Mouse (Mus musculus) neural tube, embryonic 14.5 days (tissue): ENCODE measurements around the gene Gpr26. TPM values are rescaled to one million over a fixed set of nuclear protein-coding genes. Genes with fewer than 3 reads are reported as not detected.

Source experiments
- ATAC-seq: fragments of 200-750 bp; cut with Nextera tagmentation; 2 replicates; pipeline ENCODE4 v1.8.0; 2017; ENCODE audit warnings: low read depth, mild to moderate bottlenecking, moderate TSS enrichment, moderate library complexity
- H3K27ac ChIP-seq: fragments of 300-500 bp; sonication (generic); 2 replicates; pipeline ENCODE4 v1.5.1; 2014; ENCODE audit warnings: low read depth, mild to moderate bottlenecking, control low read depth, low read length, moderate library complexity, mixed read lengths
- H3K27me3 ChIP-seq: fragments of 300-500 bp; sonication (generic); 2 replicates; pipeline ENCODE4 v1.6.1; 2014; ENCODE audit warnings: low read length; ENCODE audit not compliant: control insufficient read depth, insufficient read depth
- H3K36me3 ChIP-seq: fragments of 300-500 bp; sonication (generic); 2 replicates; pipeline ENCODE4 v1.6.1; 2014; ENCODE audit warnings: low read length, mixed read lengths; ENCODE audit not compliant: control insufficient read depth, insufficient read depth
- H3K4me1 ChIP-seq: fragments of 300-500 bp; sonication (generic); 2 replicates; pipeline ENCODE4 v1.6.1; 2014; ENCODE audit warnings: low read length; ENCODE audit not compliant: control insufficient read depth, insufficient read depth
- H3K4me2 ChIP-seq: fragments of 300-500 bp; sonication (generic); 2 replicates; pipeline ENCODE4 v1.6.1; 2014; ENCODE audit warnings: mild to moderate bottlenecking, low read depth, low read length, control low read depth
- H3K4me3 ChIP-seq: fragments of 300-500 bp; sonication (generic); 2 replicates; pipeline ENCODE4 v1.5.1; 2014; ENCODE audit warnings: low read depth, low read length, control low read depth, mixed read lengths
- H3K9ac ChIP-seq: fragments of 300-500 bp; sonication (generic); replicated peaks from 2 replicates; pipeline ENCODE4 v1.6.1; 2014; ENCODE audit warnings: low read depth, mild to moderate bottlenecking, control low read depth, low read length, mixed read lengths
- H3K9me3 ChIP-seq: fragments of 300-500 bp; sonication (generic); 2 replicates; pipeline ENCODE4 v1.6.1; 2016; ENCODE audit warnings: low read length; ENCODE audit not compliant: control insufficient read depth
- WGBS: fragments of 180-500 bp; shearing (Covaris S2); extraction: QIAGEN DNeasy Blood & Tissue Kit; methylation state at CpG from one replicate; pipeline ENCODE4 v1.1.7; 2014; 5-methylcytosine and 5-hydroxymethylcytosine counted together
- polyA plus RNA-seq: library from polyadenylated mRNA; unstranded; fragments of >200 nt; fragmentation: Nextera tagmentation; extraction: Ambion mirVana; gene quantifications from 2 replicates; pipeline ENCODE4 v1.2.1, GENCODE M21; 2014

Gpr26 gene
- polyA plus RNA-seq, result 3.5 and 4.1 TPM in 2 replicates

DNA sequence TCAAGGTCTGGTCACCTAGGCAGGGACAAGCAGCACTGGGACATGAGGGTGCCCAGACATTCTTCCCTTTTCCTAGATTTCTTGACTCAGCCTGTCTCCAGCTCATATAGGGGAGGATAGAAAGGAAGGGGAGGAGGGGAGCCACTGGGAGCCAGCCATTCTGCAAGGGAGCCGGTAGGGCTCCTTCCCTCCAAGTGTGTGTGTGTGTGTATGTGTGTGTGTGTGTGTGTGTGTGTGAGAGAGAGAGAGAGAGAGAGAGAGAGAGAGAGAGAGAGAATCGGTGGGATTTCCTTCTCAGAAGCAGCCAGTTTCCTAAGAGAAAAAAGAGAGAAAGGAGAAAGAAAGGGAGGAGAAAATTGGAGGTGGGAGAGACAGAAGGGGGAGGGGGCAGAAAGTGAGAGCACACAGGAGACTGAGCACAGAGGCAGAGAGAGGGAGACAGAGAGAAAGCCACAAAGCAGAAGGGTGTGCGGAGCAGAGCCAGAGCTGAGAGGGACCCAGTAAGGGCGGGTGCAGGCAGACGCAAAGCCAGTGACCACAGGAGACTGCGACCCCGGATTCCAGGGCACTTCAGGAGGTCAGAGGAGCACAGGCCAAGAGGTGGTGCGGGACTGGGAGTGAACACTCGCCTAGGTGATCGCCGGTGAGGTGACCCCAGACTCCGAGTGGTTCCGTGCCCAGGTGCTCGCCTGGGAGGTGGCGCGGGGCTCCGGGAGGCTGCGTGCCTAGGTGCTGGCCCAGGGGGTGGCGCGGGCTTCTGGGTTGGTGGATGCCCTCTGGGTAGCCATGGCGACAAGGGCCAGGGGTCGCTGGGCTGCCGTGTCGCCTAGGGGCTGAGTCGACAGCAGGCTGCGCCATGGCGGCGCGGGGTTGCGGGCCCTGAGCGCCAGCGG lies at the start of gene Gpr26:
TSS of gene Gpr26 (plus strand) at position 438 of the 893 bp plus-strand sequence.
- Histone ChIP-seq H3K27me3 (peaks cover 13% of the 10 kb centered on the region), H3K9ac (peak within 1 kb of the TSS; percentile 83), H3K4me2 (peak within 1 kb of the TSS; percentile 65), H3K36me3 (no peaks in the 10 kb centered on the region), H3K27ac (peak within 1 kb of the TSS; percentile 81), H3K9me3 (no peaks in the 10 kb centered on the region), H3K4me1 (no peaks in the 10 kb centered on the region), H3K4me3 (peak within 1 kb of the TSS; percentile 59)
- ATAC-seq, result peak; percentile 90
- 1% methylated on average over 32 of the region's 32 CpGs for WGBS

DNA sequence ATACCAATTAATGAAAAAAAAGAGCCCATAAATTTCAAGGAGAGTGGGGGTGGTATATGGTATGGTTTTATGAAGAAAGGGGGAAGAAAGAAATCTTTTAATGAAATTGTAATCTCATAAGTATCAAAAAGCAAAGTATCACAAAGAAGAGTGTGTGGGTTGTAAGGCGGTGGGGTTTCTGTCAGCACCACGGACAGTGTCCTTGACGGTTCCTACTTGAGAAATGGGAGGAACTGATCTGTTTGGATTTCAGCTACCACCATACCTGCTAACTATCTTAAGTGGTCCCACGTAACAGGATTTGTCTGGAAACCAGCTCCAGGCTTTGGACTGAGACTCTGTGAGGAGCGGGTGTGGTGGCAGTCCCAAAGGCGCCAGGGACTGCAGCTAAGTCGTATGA lies 48.9 kb upstream of the Gpr26 start:
- Histone ChIP-seq H3K9ac (no peak overlapping the region), H3K4me1 (no peaks in the 10 kb centered on the region), H3K36me3 (no peaks in the 10 kb centered on the region), H3K27ac (no peak overlapping the region), H3K9me3 (no peaks in the 10 kb centered on the region), H3K4me3 (no peak overlapping the region), H3K27me3 (no peaks in the 10 kb centered on the region), H3K4me2 (no peak overlapping the region)
- 60% methylated on average over 7 of the region's 7 CpGs for WGBS
- no peak for ATAC-seq

DNA sequence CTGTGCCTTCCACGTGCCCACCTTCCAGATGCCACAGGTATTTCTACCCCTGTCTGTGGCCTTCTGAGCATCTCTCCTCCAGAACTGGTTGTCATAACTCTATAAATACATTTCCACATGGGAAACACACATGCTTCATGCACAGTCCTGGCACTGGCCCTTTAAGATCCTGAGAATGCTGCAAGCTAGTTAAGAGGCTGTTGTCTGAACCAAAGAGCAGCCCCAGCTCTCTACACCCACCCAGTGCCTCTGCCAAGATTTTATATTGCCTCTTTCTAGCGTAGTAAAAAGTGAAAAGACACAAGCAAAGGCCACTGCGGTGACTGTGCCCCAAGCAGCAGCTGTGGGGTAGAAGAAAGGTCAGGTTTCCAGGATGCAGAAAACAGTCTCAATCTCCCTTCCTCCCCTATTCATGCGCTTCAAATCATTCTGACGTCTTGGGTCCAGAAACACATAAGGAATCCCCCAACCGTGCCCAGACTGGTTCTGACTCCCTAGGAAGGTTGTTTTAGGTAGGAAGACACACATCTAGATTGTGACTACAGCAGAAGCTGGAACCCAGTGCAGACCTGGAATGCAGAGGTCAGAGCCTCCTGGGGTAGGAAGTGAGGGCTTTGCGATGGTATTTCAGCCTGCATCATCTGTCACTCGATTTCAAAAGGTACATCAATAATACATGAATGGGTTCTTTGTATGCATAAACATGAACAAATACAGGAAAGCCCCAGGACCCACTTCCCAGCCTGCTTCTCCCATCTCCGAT lies 38.8 kb upstream of the Gpr26 start:
- no peak overlapping the region for H3K4me3 ChIP-seq
- WGBS, result 19% methylated on average over 9 of the region's 9 CpGs
- no peak overlapping the region for H3K27ac ChIP-seq
- ATAC-seq, result peak; percentile 68
- no peaks in the 10 kb centered on the region for H3K9me3 ChIP-seq
- H3K9ac ChIP-seq, result no peak overlapping the region
- H3K36me3 ChIP-seq, result no peaks in the 10 kb centered on the region
- H3K4me2 ChIP-seq, result no peak overlapping the region
- H3K27me3 ChIP-seq, result no peaks in the 10 kb centered on the region
- peaks cover 5% of the 10 kb centered on the region; the same call in 1 of the 2 replicates for H3K4me1 ChIP-seq

DNA sequence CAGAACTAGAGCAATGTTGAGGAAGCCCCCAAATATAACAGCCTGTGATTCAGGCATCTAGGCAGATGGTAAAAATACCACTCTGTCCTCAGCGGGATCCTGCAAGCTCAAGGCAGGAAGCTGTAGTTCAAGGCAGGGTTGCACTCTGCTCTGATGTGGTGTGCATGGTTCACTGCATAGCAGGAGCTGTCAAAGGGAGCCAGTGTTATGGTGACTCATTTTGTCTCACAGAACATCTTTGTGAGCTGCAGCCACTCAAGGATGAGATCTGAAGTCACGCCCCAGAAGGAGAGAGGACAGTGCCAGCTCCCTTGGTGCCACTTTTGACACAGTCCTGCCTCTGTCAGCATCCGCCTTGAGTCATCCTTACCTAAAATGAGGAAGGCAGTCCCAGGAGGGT lies 28.6 kb upstream of the Gpr26 start:
- 85% methylated on average over 3 of the region's 3 CpGs for WGBS

DNA sequence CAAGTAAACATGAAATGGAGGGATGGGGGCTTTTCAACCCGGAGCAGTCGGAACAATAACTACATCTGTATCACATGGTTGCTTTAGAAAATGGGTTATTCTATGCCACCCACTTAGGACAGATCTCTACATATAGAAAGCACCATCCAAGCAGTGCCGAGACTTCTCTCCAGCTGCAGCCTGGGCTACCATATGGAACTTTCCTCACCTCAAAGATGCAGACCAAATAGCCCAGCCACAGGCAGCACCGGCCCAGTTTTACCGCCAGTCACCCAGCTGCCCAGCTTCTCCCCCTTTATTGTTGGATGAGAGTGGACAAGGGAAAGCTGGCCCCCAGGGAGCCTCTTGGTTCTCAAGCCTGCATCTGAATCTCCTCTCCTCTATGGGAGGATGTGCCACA lies 15.1 kb upstream of the Gpr26 start:
- WGBS, result 76% methylated on average over 5 of the region's 5 CpGs
- H3K4me2 ChIP-seq, result no peak overlapping the region
- no peak for ATAC-seq
- no peaks in the 10 kb centered on the region for H3K27me3 ChIP-seq
- H3K4me3 ChIP-seq, result no peak overlapping the region
- no peak overlapping the region for H3K9ac ChIP-seq
- H3K36me3 ChIP-seq, result no peaks in the 10 kb centered on the region
- no peak overlapping the region for H3K27ac ChIP-seq
- H3K4me1 ChIP-seq, result no peaks in the 10 kb centered on the region
- H3K9me3 ChIP-seq, result no peaks in the 10 kb centered on the region

More for the DNA sequence above, 28.6 kb upstream of the Gpr26 start:
- Histone ChIP-seq H3K9ac (no peak overlapping the region), H3K4me3 (no peak overlapping the region), H3K4me2 (no peak overlapping the region), H3K4me1 (no peaks in the 10 kb centered on the region), H3K36me3 (no peaks in the 10 kb centered on the region), H3K27ac (no peak overlapping the region), H3K27me3 (no peaks in the 10 kb centered on the region), H3K9me3 (no peaks in the 10 kb centered on the region)
- ATAC-seq, result no peak

DNA sequence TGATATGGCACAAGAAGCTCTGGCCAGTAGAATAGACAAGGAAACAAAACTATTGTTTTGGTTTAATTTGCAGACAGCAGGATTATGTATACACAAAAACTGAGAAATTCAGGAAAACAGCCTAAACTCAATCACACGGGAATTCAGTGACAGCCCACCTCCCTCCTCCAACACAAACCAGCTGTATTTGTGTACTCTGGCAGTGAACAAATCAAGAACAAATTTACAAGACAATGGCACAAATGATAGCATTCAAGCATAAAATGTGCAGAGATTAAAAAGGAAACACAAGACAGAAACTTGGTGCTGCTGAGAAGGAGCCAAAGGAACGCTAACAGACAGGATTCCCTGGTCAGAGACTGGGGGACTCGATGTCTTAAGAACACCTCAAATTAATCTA lies 12.9 kb upstream of the Gpr26 start:
- H3K4me3 ChIP-seq, result no peak overlapping the region
- H3K9me3 ChIP-seq, result no peaks in the 10 kb centered on the region
- no peak overlapping the region for H3K4me2 ChIP-seq
- H3K36me3 ChIP-seq, result no peaks in the 10 kb centered on the region
- ATAC-seq, result no peak
- 55% methylated on average over 3 of the region's 3 CpGs for WGBS
- no peak overlapping the region for H3K9ac ChIP-seq
- H3K27me3 ChIP-seq, result no peaks in the 10 kb centered on the region
- H3K4me1 ChIP-seq, result no peaks in the 10 kb centered on the region
- H3K27ac ChIP-seq, result no peak overlapping the region

DNA sequence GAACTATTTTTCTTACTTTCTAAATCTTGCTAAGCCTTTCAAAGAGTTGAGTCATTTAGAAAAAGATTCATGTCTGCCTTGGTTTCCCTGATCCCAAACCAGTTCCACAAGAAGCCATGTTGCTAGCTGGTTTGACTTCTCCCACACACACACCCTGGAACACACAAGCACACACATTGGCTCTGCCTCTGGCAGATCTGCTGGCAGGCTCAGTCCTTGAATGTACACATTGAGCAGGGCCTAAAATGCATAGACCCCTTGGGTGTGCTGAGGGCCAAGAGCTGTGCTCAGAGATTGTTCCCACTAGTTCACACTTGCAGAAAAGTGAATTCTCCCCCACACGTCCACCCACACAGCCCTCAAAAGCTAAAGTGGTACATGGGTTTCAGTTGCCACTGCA lies 7.6 kb upstream of the Gpr26 start:
- H3K9me3 ChIP-seq, result no peaks in the 10 kb centered on the region
- H3K9ac ChIP-seq, result no peak overlapping the region
- no peak overlapping the region for H3K4me2 ChIP-seq
- H3K36me3 ChIP-seq, result no peaks in the 10 kb centered on the region
- H3K27me3 ChIP-seq, result no peaks in the 10 kb centered on the region
- H3K4me3 ChIP-seq, result no peak overlapping the region
- ATAC-seq, result no peak
- H3K4me1 ChIP-seq, result no peaks in the 10 kb centered on the region
- WGBS, result 85% methylated on average over 1 of the region's 1 CpGs
- H3K27ac ChIP-seq, result no peak overlapping the region

DNA sequence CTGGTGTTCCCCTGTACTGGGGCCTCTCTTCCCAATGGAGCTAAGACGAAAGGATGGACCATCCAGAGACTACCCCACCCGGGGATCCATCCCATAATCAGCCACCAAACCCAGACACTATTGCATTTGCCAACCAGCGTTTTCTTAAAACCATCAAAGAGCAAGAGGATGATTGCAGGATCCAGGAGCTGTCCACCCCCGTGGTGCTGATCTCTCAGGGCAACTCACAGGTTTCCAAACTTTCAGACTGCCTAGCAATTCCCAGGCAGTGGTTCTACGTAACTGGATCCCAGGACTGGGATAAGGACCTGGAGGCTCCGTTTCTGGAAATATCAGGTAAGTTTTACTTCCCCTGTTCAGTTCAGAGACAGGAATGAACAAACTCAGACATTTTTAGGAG lies 5.7 kb upstream of the Gpr26 start:
- no peak for ATAC-seq
- 40% methylated on average over 6 of the region's 6 CpGs for WGBS
- Histone ChIP-seq H3K27ac (no peak overlapping the region), H3K4me1 (no peaks in the 10 kb centered on the region), H3K4me2 (no peak overlapping the region), H3K4me3 (no peak overlapping the region), H3K27me3 (no peaks in the 10 kb centered on the region), H3K36me3 (no peaks in the 10 kb centered on the region), H3K9ac (no peak overlapping the region), H3K9me3 (no peaks in the 10 kb centered on the region)
